Mouse (Mus musculus): ENCODE measurements around the gene Them5. TPM values are rescaled to one million over a fixed set of nuclear protein-coding genes. Genes with fewer than 3 reads are reported as not detected.
A peak's percentile ranks its signal among the peaks of the same experiment; 100 is the strongest.

Them5 gene
- polyA plus RNA-seq, 1 experiment from 2014 or later: 126 TPM

DNA sequence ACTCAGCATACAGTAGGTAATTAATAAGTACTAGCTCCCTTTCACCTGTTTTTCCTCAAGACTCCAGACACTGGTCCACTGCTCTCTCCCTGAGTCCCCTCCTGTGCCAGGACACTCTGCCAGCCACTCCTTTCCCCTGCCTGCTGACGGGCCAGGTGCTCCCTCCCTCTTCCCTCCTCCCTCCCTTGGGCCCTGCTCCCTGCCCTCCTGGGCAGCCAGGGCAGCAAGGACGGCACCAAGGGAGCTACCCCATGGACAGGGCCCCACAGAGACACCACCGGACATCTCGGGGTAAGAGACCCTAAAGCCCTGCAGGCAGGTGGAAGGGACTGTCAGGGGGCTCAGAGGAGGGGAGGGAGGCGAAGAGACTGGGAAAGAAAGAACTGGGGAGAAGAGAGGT, 30.7 kb downstream of the Them5 start, which contains the start of gene Rorc:
Gene Rorc, plus strand, starts transcription at position 154 of the 400 bp plus-strand sequence.
- TF ChIP-seq EP300 (optimal IDR thresholded peaks at IDR 0.05) (no peak), CTCF (IDR thresholded peaks at IDR 0.05; ENCODE audit: low read depth) (no peak)
- Histone ChIP-seq H3K9ac (ENCODE audit: low read length) (peak within 1 kb of the TSS; percentile 45), H3K4me1 (replicated peaks; ENCODE audit: control insufficient read depth, insufficient read depth) (no peaks in the 10 kb centered on the region), H3K4me2 (replicated peaks; ENCODE audit: low read depth) (peak within 1 kb of the TSS; percentile 52), H3K9me3 (ENCODE audit: control insufficient read depth, low read length) (no peaks in the 10 kb centered on the region), H3K36me3 (ENCODE audit: control insufficient read depth, insufficient read depth, low read length) (no peaks in the 10 kb centered on the region), H3K4me3 (ENCODE audit: low read depth, low read length) (peak within 1 kb of the TSS; percentile 35), H3K27ac (replicated peaks) (peak within 1 kb of the TSS; percentile 61), H3K27me3 (ENCODE audit: control insufficient read depth, insufficient read depth, low read length) (no peaks in the 10 kb centered on the region)
- 23% methylated on average over 5 of the region's 5 CpGs for WGBS
- ATAC-seq (ENCODE audit: low FRiP score, low TSS enrichment): peak; percentile 67
- DNase-seq (ENCODE audit: low spot score): peak; percentile 79

DNA sequence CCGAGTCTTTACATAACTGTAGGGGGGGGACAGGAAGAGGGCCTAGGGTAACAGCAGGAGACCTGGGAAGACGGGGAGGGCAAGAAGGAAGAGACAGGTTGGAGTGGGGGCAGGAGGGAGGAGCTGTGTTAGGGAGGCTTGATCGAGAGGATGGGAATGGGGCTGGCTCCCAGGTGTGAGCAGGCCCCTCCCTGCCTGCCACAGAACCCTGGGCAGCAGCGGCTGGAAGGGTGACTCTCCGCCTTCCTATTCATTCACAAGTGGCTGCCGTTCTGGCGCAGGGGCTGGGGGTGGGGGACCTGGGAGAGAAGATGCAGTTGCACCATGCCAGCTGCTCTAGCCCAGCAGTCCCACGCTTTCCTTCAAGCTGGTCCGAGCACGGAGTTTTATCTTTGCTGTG, 31.2 kb downstream of the Them5 start:
- peak overlapping the region; percentile 45 for H3K9ac ChIP-seq (ENCODE audit: low read length)

DNA sequence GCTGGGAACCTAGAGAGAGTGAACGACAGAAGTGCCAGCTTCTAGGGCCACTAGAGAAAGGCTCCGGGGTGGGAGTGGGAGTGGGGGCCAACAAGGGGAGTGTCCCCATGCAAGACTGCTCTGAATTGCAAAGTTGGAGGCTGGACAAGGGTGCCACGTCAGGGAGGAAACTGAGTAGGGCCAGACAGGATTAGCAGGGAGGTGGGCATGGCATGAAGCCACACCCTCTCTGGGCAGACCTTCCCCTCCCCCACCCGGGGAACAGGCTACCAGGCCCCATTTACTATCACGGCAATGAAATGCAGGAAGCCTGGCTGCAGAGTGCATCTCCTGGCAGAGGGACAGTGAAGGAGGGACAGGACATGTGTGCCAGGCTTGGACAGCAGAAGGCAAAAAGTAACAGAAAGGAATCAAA, 31.7 kb downstream of the Them5 start:
- H3K4me2 ChIP-seq (replicated peaks; ENCODE audit: low read depth): peak overlapping the region; percentile 52
- H3K27ac ChIP-seq (replicated peaks): peak overlapping the region; percentile 61; the same call in 1 of the 2 replicates
- H3K36me3 ChIP-seq (ENCODE audit: control insufficient read depth, insufficient read depth, low read length): no peaks in the 10 kb centered on the region
- H3K9ac ChIP-seq (ENCODE audit: low read length): peak overlapping the region; percentile 45
- H3K4me3 ChIP-seq (ENCODE audit: low read depth, low read length): peak overlapping the region; percentile 35
- no peaks in the 10 kb centered on the region for H3K27me3 ChIP-seq (ENCODE audit: control insufficient read depth, insufficient read depth, low read length)
- ATAC-seq (ENCODE audit: low FRiP score, low TSS enrichment): peak; percentile 23
- TF ChIP-seq EP300 (optimal IDR thresholded peaks at IDR 0.05) (no peak), CTCF (IDR thresholded peaks at IDR 0.05; ENCODE audit: low read depth) (no peak)
- no peaks in the 10 kb centered on the region for H3K4me1 ChIP-seq (replicated peaks; ENCODE audit: control insufficient read depth, insufficient read depth)
- DNase-seq (ENCODE audit: low spot score): peak; percentile 75
- WGBS: 0% methylated on average over 5 of the region's 5 CpGs
- H3K9me3 ChIP-seq (ENCODE audit: control insufficient read depth, low read length): no peaks in the 10 kb centered on the region

More for the DNA sequence above, 31.2 kb downstream of the Them5 start:
- Histone ChIP-seq H3K27ac (replicated peaks) (peak overlapping the region; percentile 61), H3K4me3 (ENCODE audit: low read depth, low read length) (peak overlapping the region; percentile 35), H3K36me3 (ENCODE audit: control insufficient read depth, insufficient read depth, low read length) (no peaks in the 10 kb centered on the region), H3K4me2 (replicated peaks; ENCODE audit: low read depth) (peak overlapping the region; percentile 52), H3K9me3 (ENCODE audit: control insufficient read depth, low read length) (no peaks in the 10 kb centered on the region), H3K27me3 (ENCODE audit: control insufficient read depth, insufficient read depth, low read length) (no peaks in the 10 kb centered on the region), H3K4me1 (replicated peaks; ENCODE audit: control insufficient read depth, insufficient read depth) (no peaks in the 10 kb centered on the region)
- WGBS: 7% methylated on average over 9 of the region's 10 CpGs
- ATAC-seq (ENCODE audit: low FRiP score, low TSS enrichment): peak; percentile 30; the same call in 1 of the 2 replicates
- DNase-seq (ENCODE audit: low spot score): peak; percentile 55
- TF ChIP-seq CTCF (IDR thresholded peaks at IDR 0.05; ENCODE audit: low read depth) (no peak), EP300 (optimal IDR thresholded peaks at IDR 0.05) (no peak)

DNA sequence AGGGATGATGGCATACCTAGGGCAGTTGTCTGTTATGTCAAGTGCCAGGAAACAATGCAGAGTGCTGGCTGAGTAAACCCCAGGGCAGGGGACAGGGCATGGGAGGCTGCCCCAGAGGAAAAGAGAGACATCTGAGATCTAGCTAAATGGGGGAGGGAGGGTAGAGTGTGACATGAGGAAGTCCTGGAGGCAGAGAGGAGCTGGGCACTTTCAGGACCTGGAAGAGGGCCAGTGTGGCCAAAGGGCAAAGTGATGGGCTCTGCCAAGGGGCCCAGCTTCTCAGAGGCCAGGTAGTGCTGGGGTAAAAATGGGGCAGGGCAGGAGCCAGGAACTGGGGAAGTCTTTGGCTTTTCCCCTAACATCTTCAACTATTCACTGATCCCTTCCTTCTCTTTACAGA, 32.7 kb downstream of the Them5 start:
- Histone ChIP-seq H3K9me3 (ENCODE audit: control insufficient read depth, low read length) (no peaks in the 10 kb centered on the region), H3K4me3 (ENCODE audit: low read depth, low read length) (no peak overlapping the region), H3K4me2 (replicated peaks; ENCODE audit: low read depth) (no peak overlapping the region), H3K4me1 (replicated peaks; ENCODE audit: control insufficient read depth, insufficient read depth) (no peaks in the 10 kb centered on the region), H3K27me3 (ENCODE audit: control insufficient read depth, insufficient read depth, low read length) (no peaks in the 10 kb centered on the region), H3K27ac (replicated peaks) (no peak overlapping the region), H3K9ac (ENCODE audit: low read length) (no peak overlapping the region), H3K36me3 (ENCODE audit: control insufficient read depth, insufficient read depth, low read length) (no peaks in the 10 kb centered on the region)
- ATAC-seq (ENCODE audit: low FRiP score, low TSS enrichment) (no peak), DNase-seq (ENCODE audit: low spot score) (no peak)
- TF ChIP-seq EP300 (optimal IDR thresholded peaks at IDR 0.05) (no peak), CTCF (IDR thresholded peaks at IDR 0.05; ENCODE audit: low read depth) (no peak)

DNA sequence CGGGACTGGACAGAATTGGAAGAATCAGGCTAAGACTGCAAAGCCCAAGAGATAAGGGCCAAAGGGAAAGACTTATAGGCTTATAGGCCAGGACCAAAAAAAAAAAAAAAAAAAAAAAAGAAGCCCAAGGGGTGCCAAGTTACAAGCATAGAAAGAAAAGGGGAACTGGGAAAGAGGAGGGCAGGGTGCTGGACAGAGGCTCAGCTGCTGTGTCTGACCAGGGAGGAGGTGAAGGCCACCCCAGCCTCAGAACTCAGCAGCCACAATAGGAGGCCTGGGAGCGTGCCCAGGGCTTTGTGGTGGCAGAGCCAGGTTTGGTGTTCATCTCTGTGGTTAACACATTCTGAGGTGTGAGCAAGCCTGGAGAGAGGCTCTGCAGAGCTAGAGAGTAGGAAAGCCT, 33.2 kb downstream of the Them5 start:
- WGBS: 81% methylated on average over 2 of the region's 2 CpGs
- no peak overlapping the region for H3K27ac ChIP-seq (replicated peaks)

DNA sequence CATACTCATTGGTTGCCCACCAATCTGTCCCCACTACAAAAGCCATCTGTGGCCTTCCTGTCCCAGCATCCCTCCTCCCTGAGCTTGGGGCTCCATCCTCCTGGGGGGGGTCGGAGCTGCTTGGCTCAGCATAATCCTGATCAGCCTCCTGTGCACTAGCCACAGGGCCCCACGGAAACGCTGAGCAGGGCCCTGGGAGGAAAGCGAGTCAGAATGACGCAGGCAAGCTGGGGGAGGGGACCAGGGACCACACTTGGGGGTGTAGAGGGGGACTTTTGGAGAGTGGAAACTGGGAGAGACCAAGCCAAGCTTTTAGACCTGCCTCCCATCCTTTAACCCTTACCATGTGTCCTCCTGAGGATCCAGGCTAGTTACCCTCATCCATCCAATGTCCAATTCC, 34.0 kb downstream of the Them5 start:
- H3K9me3 ChIP-seq (ENCODE audit: control insufficient read depth, low read length): no peaks in the 10 kb centered on the region
- H3K27me3 ChIP-seq (ENCODE audit: control insufficient read depth, insufficient read depth, low read length): no peaks in the 10 kb centered on the region
- no peak overlapping the region for H3K9ac ChIP-seq (ENCODE audit: low read length)
- WGBS: 58% methylated on average over 5 of the region's 5 CpGs
- H3K36me3 ChIP-seq (ENCODE audit: control insufficient read depth, insufficient read depth, low read length): no peaks in the 10 kb centered on the region
- DNase-seq (ENCODE audit: low spot score) (no peak), ATAC-seq (ENCODE audit: low FRiP score, low TSS enrichment) (no peak)
- no peak overlapping the region for H3K27ac ChIP-seq (replicated peaks)
- H3K4me2 ChIP-seq (replicated peaks; ENCODE audit: low read depth): no peak overlapping the region
- H3K4me3 ChIP-seq (ENCODE audit: low read depth, low read length): no peak overlapping the region
- TF ChIP-seq CTCF (IDR thresholded peaks at IDR 0.05; ENCODE audit: low read depth) (no peak), EP300 (optimal IDR thresholded peaks at IDR 0.05) (no peak)
- H3K4me1 ChIP-seq (replicated peaks; ENCODE audit: control insufficient read depth, insufficient read depth): no peaks in the 10 kb centered on the region

More for the DNA sequence above, 33.2 kb downstream of the Them5 start:
- no peak for ATAC-seq (ENCODE audit: low FRiP score, low TSS enrichment)
- H3K4me3 ChIP-seq (ENCODE audit: low read depth, low read length): no peak overlapping the region
- H3K9ac ChIP-seq (ENCODE audit: low read length): no peak overlapping the region
- H3K9me3 ChIP-seq (ENCODE audit: control insufficient read depth, low read length): no peaks in the 10 kb centered on the region
- DNase-seq (ENCODE audit: low spot score): no peak
- no peak overlapping the region for H3K4me2 ChIP-seq (replicated peaks; ENCODE audit: low read depth)
- no peaks in the 10 kb centered on the region for H3K36me3 ChIP-seq (ENCODE audit: control insufficient read depth, insufficient read depth, low read length)
- no peaks in the 10 kb centered on the region for H3K4me1 ChIP-seq (replicated peaks; ENCODE audit: control insufficient read depth, insufficient read depth)
- H3K27me3 ChIP-seq (ENCODE audit: control insufficient read depth, insufficient read depth, low read length): no peaks in the 10 kb centered on the region
- TF ChIP-seq CTCF (IDR thresholded peaks at IDR 0.05; ENCODE audit: low read depth): no peak
- no peak for TF ChIP-seq EP300 (optimal IDR thresholded peaks at IDR 0.05)

Measured in stomach, postnatal 0 days (tissue).